Mouse (Mus musculus): ENCODE results near the gene Olfr222. TPM values are rescaled to one million over a fixed set of nuclear protein-coding genes. Genes with fewer than 3 reads are reported as not detected.
A peak's percentile ranks its signal among the peaks of the same experiment; 100 is the strongest.
"Not testable (repeated sequence)": the region's sequence is repeated elsewhere in the genome, so short reads cannot be mapped to it uniquely, and the experiment has no call there.

The Olfr222 gene
- not detected in 2 replicates for polyA plus RNA-seq (2015; fragmentation: Nextera tagmentation; extraction: Ambion mirVana)

GRCm38 (mm10) chr11:59576135-59576534, at the start of gene Olfr222:
Gene Olfr222, minus strand, starts transcription at chr11:59576235.
- not testable (repeated sequence) for ATAC-seq (ENCODE audit: borderline replicate concordance, extremely low read depth, low FRiP score, low TSS enrichment); H3K9me3 ChIP-seq; H3K4me2 ChIP-seq; H3K4me1 ChIP-seq; H3K27ac ChIP-seq; H3K36me3 ChIP-seq; H3K4me3 ChIP-seq; H3K9ac ChIP-seq
- peaks cover 16% of the 10 kb centered on the region for H3K27me3 ChIP-seq

DNA sequence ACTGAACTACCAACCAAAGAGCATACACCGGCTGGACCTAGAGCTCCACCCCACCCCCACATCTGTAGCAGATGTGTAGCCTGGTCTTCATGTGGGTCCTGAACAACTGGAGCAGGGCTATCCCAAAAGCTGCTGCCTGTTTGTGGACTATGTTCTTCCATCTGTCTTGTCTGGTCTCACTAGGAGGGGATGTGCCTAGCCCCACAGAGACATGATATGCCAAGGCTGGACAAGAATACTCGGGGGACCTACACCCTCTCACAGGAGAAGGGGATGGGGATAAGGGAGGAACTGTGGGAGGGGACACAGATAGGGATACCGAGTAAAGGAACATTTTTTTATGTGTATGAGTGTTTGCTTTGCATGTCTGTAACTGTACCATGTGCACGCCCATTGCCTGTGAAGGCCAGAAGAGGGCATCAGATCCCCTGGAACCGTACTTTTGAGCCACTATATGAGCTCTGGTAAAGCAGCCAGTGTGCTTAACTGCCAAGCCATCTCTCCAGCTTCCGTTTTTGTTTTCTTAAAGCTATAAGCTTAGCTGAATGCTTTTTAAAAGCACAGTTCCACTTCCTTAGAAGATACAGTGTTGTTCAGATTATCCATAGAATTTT, 48.1 kb upstream of the Olfr222 start:
- H3K27me3 ChIP-seq: no peaks in the 10 kb centered on the region
- no peak overlapping the region for H3K4me2 ChIP-seq
- WGBS: 24% methylated on average over 6 of the region's 6 CpGs
- H3K4me1 ChIP-seq: 0 out of 2 replicates have a peak, but pooled peaks cover 5% of the 10 kb centered on the region
- ATAC-seq (ENCODE audit: borderline replicate concordance, extremely low read depth, low FRiP score, low TSS enrichment): peak; percentile 74; the same call in 1 of the 2 replicates
- H3K9me3 ChIP-seq: no peaks in the 10 kb centered on the region
- H3K36me3 ChIP-seq: no peaks in the 10 kb centered on the region
- H3K9ac ChIP-seq: no peak overlapping the region
- H3K4me3 ChIP-seq: no peak overlapping the region
- H3K27ac ChIP-seq: no peak overlapping the region

GRCm38 (mm10) chr11:59622214-59622613, 46.2 kb upstream of the Olfr222 start:
- WGBS: 40% methylated on average over 3 of the region's 3 CpGs
- Histone ChIP-seq H3K4me2 (no peak overlapping the region), H3K4me1 (no peaks in the 10 kb centered on the region), H3K36me3 (no peaks in the 10 kb centered on the region), H3K27ac (no peak overlapping the region), H3K27me3 (no peaks in the 10 kb centered on the region), H3K9me3 (no peaks in the 10 kb centered on the region), H3K4me3 (no peak overlapping the region), H3K9ac (no peak overlapping the region)
- ATAC-seq (ENCODE audit: borderline replicate concordance, extremely low read depth, low FRiP score, low TSS enrichment): no peak

GRCm38 (mm10) chr11:59616986-59617385, 41.0 kb upstream of the Olfr222 start:
- H3K4me2 ChIP-seq; H3K9me3 ChIP-seq; H3K4me1 ChIP-seq; ATAC-seq (ENCODE audit: borderline replicate concordance, extremely low read depth, low FRiP score, low TSS enrichment); H3K36me3 ChIP-seq; H3K27me3 ChIP-seq; H3K9ac ChIP-seq; H3K27ac ChIP-seq; H3K4me3 ChIP-seq: not testable (repeated sequence)
- WGBS: 83% methylated on average over 2 of the region's 2 CpGs

DNA sequence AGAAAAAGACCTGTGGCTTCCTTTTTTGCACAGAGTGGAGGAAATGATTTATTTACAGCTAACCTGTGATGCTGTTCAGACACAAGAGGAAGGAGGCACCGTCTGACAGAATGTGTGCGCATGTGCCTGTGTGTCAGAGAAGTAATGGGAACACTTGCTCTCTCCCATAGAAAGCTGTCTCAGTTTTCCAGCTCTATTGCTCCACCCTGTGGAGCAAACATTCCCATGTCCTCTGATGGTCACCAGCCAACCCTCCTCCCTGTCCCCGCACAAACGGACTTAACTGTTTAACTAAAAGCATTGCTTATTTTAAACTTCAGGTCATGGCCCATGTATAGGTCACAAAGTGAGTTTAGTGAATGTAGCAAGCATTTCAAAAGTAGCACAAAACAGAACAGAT, 38.1 kb upstream of the Olfr222 start:
- no peak overlapping the region for H3K9ac ChIP-seq
- no peaks in the 10 kb centered on the region for H3K9me3 ChIP-seq
- H3K4me2 ChIP-seq: no peak overlapping the region
- ATAC-seq (ENCODE audit: borderline replicate concordance, extremely low read depth, low FRiP score, low TSS enrichment): no peak
- H3K27ac ChIP-seq: no peak overlapping the region
- 22% methylated on average over 4 of the region's 4 CpGs for WGBS
- H3K4me1 ChIP-seq: no peaks in the 10 kb centered on the region
- H3K27me3 ChIP-seq: no peaks in the 10 kb centered on the region
- no peaks in the 10 kb centered on the region for H3K36me3 ChIP-seq
- H3K4me3 ChIP-seq: no peak overlapping the region

DNA sequence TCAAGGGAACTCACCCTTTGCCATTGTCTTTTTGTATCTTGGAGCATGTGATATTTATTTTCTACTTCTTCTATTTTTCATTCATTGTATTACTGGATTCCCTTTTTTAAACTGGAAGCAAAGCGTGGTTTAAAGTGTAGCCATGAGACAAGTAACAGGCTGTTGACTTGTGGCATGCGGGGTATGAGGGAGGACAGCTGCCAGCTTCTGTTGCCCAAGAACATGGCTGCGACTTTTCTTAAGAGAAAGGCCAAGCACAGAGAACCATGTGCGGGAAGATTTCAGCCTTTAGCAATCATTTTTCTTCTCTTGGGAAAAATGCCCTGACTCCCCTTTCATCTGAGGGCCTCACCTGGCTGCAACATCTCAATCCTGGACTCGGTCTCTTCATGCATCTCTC, 35.6 kb upstream of the Olfr222 start:
- no peak overlapping the region for H3K4me3 ChIP-seq
- 70% methylated on average over 5 of the region's 5 CpGs for WGBS
- H3K4me1 ChIP-seq: no peaks in the 10 kb centered on the region
- no peaks in the 10 kb centered on the region for H3K27me3 ChIP-seq
- H3K27ac ChIP-seq: no peak overlapping the region
- no peak overlapping the region for H3K9ac ChIP-seq
- H3K4me2 ChIP-seq: no peak overlapping the region
- ATAC-seq (ENCODE audit: borderline replicate concordance, extremely low read depth, low FRiP score, low TSS enrichment): no peak
- H3K9me3 ChIP-seq: no peaks in the 10 kb centered on the region
- no peaks in the 10 kb centered on the region for H3K36me3 ChIP-seq

GRCm38 (mm10) chr11:59602287-59602686, 26.3 kb upstream of the Olfr222 start:
- Histone ChIP-seq H3K4me2 (no peak overlapping the region), H3K27me3 (no peaks in the 10 kb centered on the region), H3K27ac (no peak overlapping the region), H3K9me3 (no peaks in the 10 kb centered on the region), H3K4me3 (no peak overlapping the region), H3K4me1 (no peaks in the 10 kb centered on the region), H3K9ac (no peak overlapping the region), H3K36me3 (no peaks in the 10 kb centered on the region)
- no peak for ATAC-seq (ENCODE audit: borderline replicate concordance, extremely low read depth, low FRiP score, low TSS enrichment)
- WGBS: 50% methylated on average over 1 of the region's 1 CpGs

- 87% methylated on average over 3 of the region's 3 CpGs for WGBS
- Histone ChIP-seq H3K36me3 (no peaks in the 10 kb centered on the region), H3K4me3 (no peak overlapping the region), H3K9ac (no peak overlapping the region), H3K9me3 (no peaks in the 10 kb centered on the region), H3K4me1 (no peaks in the 10 kb centered on the region), H3K4me2 (no peak overlapping the region), H3K27ac (no peak overlapping the region), H3K27me3 (no peaks in the 10 kb centered on the region)
- ATAC-seq (ENCODE audit: borderline replicate concordance, extremely low read depth, low FRiP score, low TSS enrichment): no peak
Observed at GRCm38 (mm10) chr11:59600872-59601271, 24.8 kb upstream of the Olfr222 start.

DNA sequence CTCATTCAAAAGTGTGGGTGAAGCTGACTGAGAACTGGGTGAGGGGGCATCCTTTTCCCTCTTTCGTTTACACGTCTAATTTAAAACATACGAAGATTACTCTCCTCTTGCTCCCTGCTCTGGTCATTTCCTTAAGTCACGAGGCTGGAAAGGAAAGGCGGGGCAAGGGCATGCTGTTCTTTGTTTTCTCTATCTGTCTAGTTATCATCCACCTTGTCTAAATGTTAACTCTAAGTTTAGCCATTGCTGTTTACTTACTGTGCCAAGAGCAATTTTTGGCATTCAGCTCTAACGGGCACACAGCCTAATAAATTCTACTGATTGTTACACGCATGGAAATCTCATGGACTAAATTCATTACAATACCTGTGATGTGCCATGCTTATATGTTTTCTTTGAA, 23.2 kb upstream of the Olfr222 start:
- H3K4me1 ChIP-seq: no peaks in the 10 kb centered on the region
- no peak overlapping the region for H3K27ac ChIP-seq
- no peaks in the 10 kb centered on the region for H3K9me3 ChIP-seq
- H3K36me3 ChIP-seq: no peaks in the 10 kb centered on the region
- no peak for ATAC-seq (ENCODE audit: borderline replicate concordance, extremely low read depth, low FRiP score, low TSS enrichment)
- H3K27me3 ChIP-seq: no peaks in the 10 kb centered on the region
- 46% methylated on average over 7 of the region's 7 CpGs for WGBS
- H3K4me3 ChIP-seq: no peak overlapping the region
- H3K4me2 ChIP-seq: no peak overlapping the region
- H3K9ac ChIP-seq: no peak overlapping the region

DNA sequence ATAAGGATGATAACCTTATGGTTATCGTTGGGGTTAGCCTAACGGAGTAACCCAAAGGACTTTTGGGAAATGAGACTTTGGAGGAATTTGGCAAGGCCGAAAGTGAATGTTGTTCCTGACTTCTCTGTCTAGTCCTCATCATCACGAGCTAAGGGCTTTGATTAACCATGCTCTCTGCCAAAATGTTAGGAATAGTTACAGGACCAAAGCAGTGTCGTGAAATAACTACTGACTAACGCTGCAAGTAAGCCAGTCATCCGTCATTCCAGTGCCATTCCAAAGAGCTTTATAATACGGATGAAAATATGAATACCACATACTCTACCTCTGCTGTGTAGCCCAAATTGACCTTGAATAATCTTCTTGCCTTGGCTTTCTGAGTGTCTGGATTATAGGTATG, 20.9 kb upstream of the Olfr222 start:
- Histone ChIP-seq H3K9me3 (no peaks in the 10 kb centered on the region), H3K4me1 (no peaks in the 10 kb centered on the region), H3K9ac (no peak overlapping the region), H3K4me2 (no peak overlapping the region), H3K27ac (no peak overlapping the region), H3K4me3 (no peak overlapping the region), H3K36me3 (no peaks in the 10 kb centered on the region), H3K27me3 (no peaks in the 10 kb centered on the region)
- 78% methylated on average over 8 of the region's 8 CpGs for WGBS
- ATAC-seq (ENCODE audit: borderline replicate concordance, extremely low read depth, low FRiP score, low TSS enrichment): no peak

- WGBS: 35% methylated on average over 4 of the region's 4 CpGs
- H3K9me3 ChIP-seq: no peaks in the 10 kb centered on the region
- no peak overlapping the region for H3K4me3 ChIP-seq
- ATAC-seq (ENCODE audit: borderline replicate concordance, extremely low read depth, low FRiP score, low TSS enrichment): no peak
- no peak overlapping the region for H3K27ac ChIP-seq
- H3K4me1 ChIP-seq: no peaks in the 10 kb centered on the region
- no peaks in the 10 kb centered on the region for H3K27me3 ChIP-seq
- H3K36me3 ChIP-seq: no peaks in the 10 kb centered on the region
- H3K4me2 ChIP-seq: no peak overlapping the region
- H3K9ac ChIP-seq: no peak overlapping the region
Observed at GRCm38 (mm10) chr11:59596091-59596490, 20.1 kb upstream of the Olfr222 start.

DNA sequence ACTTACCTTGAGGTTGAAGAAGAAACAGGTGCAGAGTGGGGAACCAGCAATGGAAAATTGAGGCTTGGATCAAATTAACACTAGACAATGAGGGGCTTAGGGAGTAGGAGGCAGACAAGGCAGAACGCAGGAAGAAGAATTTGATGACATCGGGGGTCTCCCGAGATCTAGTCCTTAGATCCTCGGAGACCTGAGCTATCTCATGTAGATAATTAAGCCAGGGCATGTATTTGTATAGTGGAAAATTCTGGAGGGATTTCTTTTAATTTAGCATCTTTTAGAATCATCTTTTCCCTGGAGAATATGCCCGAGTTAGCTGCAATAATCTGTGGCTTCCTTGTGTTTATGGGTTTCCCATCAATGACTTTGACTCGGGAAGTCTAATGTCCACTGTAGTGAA, 17.2 kb upstream of the Olfr222 start, which contains the start of gene Olfr223:
Gene Olfr223, minus strand, starts transcription at position 101 of the 400 bp plus-strand sequence.
- no peak within 1 kb of the TSS for H3K4me2 ChIP-seq
- no peak within 1 kb of the TSS for H3K4me3 ChIP-seq
- ATAC-seq (ENCODE audit: borderline replicate concordance, extremely low read depth, low FRiP score, low TSS enrichment): no peak
- no peaks in the 10 kb centered on the region for H3K9me3 ChIP-seq
- WGBS: 81% methylated on average over 6 of the region's 6 CpGs
- H3K27ac ChIP-seq: no peak within 1 kb of the TSS
- no peaks in the 10 kb centered on the region for H3K27me3 ChIP-seq
- H3K36me3 ChIP-seq: no peaks in the 10 kb centered on the region
- no peak within 1 kb of the TSS for H3K9ac ChIP-seq
- H3K4me1 ChIP-seq: no peaks in the 10 kb centered on the region

- no peak for ATAC-seq (ENCODE audit: borderline replicate concordance, extremely low read depth, low FRiP score, low TSS enrichment)
- H3K36me3 ChIP-seq: no peaks in the 10 kb centered on the region
- no peaks in the 10 kb centered on the region for H3K4me1 ChIP-seq
- H3K9ac ChIP-seq: no peak overlapping the region
- no peak overlapping the region for H3K4me3 ChIP-seq
- H3K27ac ChIP-seq: no peak overlapping the region
- WGBS: 89% methylated on average over 8 of the region's 8 CpGs
- no peaks in the 10 kb centered on the region for H3K9me3 ChIP-seq
- H3K27me3 ChIP-seq: no peaks in the 10 kb centered on the region
- H3K4me2 ChIP-seq: no peak overlapping the region
Observed at GRCm38 (mm10) chr11:59589496-59589895, 13.5 kb upstream of the Olfr222 start.

Data from lung, embryonic 15.5 days (tissue).